Mouse (Mus musculus) testis, adult 2 months (tissue): ENCODE results near the gene Mindy4. TPM values are rescaled to one million over a fixed set of nuclear protein-coding genes. Genes with fewer than 3 reads are reported as not detected.

Experiments used
- H3K27ac ChIP-seq: fragments of 200-500 bp; 2 replicates; pipeline ENCODE4 v1.5.1; 2012; ENCODE audit warnings: low read depth, low read length; ENCODE audit not compliant: control insufficient read depth, insufficient read depth
- H3K27me3 ChIP-seq: fragments of 200-500 bp; 2 replicates; pipeline ENCODE4 v1.6.1; 2012; ENCODE audit warnings: mild to moderate bottlenecking, low read length, moderate library complexity; ENCODE audit not compliant: control insufficient read depth, insufficient read depth
- H3K36me3 ChIP-seq: fragments of 200-500 bp; 2 replicates; pipeline ENCODE4 v1.6.1; 2012; ENCODE audit warnings: mild to moderate bottlenecking, low read length; ENCODE audit not compliant: control insufficient read depth, insufficient read depth
- H3K4me1 ChIP-seq: fragments of 200-500 bp; 2 replicates; pipeline ENCODE4 v1.6.1; 2012; ENCODE audit warnings: low read length; ENCODE audit not compliant: control insufficient read depth, insufficient read depth
- H3K4me3 ChIP-seq: fragments of 200-500 bp; 2 replicates; pipeline ENCODE4 v1.5.1; 2012; ENCODE audit warnings: low read depth, mild to moderate bottlenecking, low read length, moderate library complexity, mixed read lengths; ENCODE audit not compliant: control insufficient read depth
- CTCF ChIP-seq: fragments of 200-500 bp; IDR thresholded peaks from 2 replicates; pipeline ENCODE4 v1.5.1; 2012; ENCODE audit warnings: low read depth, mild to moderate bottlenecking, inconsistent platforms, low read length, moderate library complexity; ENCODE audit not compliant: control insufficient read depth, insufficient read depth, insufficient replicate concordance
- POLR2A ChIP-seq: fragments of 200-500 bp; IDR thresholded peaks from 2 replicates; pipeline ENCODE4 v1.6.1; 2012; ENCODE audit warnings: low read depth, mild to moderate bottlenecking, inconsistent platforms, low read length, moderate library complexity; ENCODE audit not compliant: control insufficient read depth
- polyA plus RNA-seq: library from polyadenylated mRNA; depleted of rRNA; stranded (reverse); fragments of >200 nt; gene quantifications from 2 replicates; pipeline ENCODE4 v1.2.3, GENCODE M21; 2012

Mindy4 gene
- polyA plus RNA-seq, 1 experiment: 61.8 TPM

DNA sequence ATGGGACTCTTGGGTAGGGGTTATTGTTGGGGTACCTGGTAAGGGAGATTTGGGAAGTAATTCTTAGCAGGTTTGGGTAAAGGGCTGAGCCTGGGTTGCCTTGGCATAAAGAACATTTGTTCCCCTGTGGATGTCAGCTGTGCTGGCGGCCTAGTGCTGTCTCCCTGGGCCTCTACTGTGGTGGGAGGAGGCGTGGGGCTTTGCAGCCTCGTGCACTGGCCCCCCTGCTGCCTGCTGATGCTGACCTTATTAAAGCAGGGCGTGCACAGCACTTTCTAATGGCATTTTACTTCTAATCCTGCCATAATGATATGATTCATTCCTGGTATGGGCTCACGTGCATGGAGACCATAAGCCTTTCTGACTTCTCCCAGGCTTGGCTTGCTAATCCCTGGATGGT, 82.0 kb downstream of the Mindy4 start:
- Histone ChIP-seq H3K27ac (no peak overlapping the region), H3K4me1 (no peaks in the 10 kb centered on the region), H3K4me3 (no peak overlapping the region), H3K36me3 (no peaks in the 10 kb centered on the region; the same call in 1 of the 2 replicates), H3K27me3 (no peaks in the 10 kb centered on the region)
- no peak for TF ChIP-seq CTCF
- TF ChIP-seq POLR2A: no peak

DNA sequence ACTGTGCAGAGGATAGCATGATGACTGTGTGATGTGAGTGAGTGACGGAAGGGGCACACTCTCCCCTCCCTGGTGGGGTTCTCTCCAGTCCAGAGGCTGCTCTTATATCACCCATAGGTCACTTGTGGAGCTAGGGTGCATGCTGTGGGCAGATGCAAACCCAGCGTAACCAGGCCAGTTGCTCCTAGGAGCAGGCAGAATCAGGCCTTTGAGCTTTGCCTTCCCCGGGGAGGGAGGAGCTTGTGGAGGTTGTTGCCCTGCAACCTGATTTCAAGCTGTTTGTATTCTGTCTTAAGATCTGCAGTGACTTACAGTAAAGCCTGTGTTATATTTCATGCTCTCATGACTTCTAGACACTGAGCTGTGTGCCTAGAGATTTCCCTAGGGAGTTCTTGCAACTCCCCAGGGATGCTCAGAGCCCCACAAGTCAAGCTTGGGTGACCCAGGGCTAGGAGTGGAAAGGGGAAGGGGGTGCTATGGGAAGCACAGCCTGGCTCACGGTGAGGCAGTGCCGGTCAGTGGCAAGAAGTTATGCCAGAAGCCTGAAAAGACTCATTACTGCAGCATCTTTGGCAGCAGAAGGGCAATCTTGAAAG, 84.9 kb downstream of the Mindy4 start:
- H3K36me3 ChIP-seq: no peaks in the 10 kb centered on the region
- H3K27ac ChIP-seq: no peak overlapping the region
- no peaks in the 10 kb centered on the region for H3K4me1 ChIP-seq
- no peak overlapping the region for H3K4me3 ChIP-seq
- TF ChIP-seq CTCF: no peak
- H3K27me3 ChIP-seq: no peaks in the 10 kb centered on the region

DNA sequence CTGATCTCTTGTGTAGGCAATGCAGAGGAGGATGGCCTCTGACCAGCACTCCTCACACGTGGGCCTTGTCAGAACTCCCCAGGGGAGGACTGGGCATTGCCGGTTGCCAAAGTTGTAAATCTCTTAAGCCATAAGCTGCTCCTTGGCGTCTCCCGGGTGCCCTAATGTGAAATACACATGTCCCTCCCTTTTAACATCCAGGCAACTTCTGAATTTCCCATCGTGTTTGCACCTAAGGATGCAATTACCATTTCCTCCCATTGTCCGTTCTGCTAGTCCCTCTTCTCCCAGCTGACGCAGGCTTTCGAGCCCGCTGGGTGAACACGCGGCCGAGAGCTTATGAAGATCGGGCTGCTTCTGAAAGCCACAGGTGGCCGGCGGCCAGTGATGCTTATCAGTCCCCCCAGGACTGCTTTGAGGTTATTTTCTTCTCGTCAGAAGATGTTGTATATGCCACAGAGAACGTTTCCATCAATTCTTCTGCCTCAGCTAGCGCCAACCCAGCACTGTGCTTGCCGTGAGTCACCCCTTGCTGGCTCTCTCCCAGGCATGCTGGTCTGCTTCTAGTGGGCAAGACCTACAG, 91.5 kb downstream of the Mindy4 start:
- H3K36me3 ChIP-seq: no peaks in the 10 kb centered on the region; the same call in 1 of the 2 replicates
- no peak overlapping the region for H3K27ac ChIP-seq
- H3K4me3 ChIP-seq: no peak overlapping the region
- H3K27me3 ChIP-seq: no peaks in the 10 kb centered on the region
- TF ChIP-seq POLR2A: no peak
- no peak for TF ChIP-seq CTCF
- H3K4me1 ChIP-seq: no peaks in the 10 kb centered on the region

DNA sequence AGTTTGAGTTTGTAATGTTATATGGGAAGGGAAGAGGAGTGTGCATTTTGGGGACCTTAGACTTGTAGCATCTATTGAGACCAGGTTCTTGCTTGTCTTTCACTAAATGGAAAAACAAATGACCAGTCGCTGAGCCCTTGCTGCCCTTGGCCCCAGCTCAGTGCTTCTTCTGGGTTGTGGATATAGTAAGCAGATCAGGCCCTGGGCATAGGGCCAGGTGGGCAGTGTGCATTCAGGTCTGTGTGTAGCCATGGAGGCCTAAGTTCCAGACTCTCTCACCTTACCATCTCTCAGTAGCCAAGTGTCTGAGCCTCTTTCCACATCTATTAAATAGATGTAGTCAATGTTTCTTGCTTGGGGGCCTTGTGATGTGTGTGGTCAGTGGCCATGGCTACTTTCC, 92.1 kb downstream of the Mindy4 start:
- Histone ChIP-seq H3K4me3 (no peak overlapping the region), H3K27ac (no peak overlapping the region), H3K27me3 (no peaks in the 10 kb centered on the region), H3K36me3 (no peaks in the 10 kb centered on the region; the same call in 1 of the 2 replicates), H3K4me1 (no peaks in the 10 kb centered on the region)
- no peak for TF ChIP-seq CTCF
- no peak for TF ChIP-seq POLR2A

DNA sequence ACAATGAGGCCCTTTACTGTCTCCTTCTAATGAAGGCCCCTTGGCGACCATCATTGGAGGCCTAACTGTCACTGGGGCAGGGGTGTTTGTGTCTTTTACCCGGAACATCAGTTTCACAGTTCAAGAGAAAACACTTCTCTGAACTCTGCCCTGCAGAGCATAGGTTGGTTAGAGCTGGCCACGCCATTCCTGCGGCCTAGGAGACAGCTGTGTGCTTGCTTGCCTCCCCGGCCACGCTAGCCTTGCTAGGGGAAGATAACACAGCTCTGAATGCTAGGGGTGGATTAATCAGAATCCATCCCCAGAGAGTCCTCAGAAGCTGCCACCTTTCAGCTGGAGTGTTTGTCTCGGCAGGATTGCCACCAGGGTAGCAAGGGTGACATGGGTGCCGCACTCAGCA, 96.3 kb downstream of the Mindy4 start:
- no peak for TF ChIP-seq CTCF
- no peak for TF ChIP-seq POLR2A
- H3K4me3 ChIP-seq: no peak overlapping the region
- no peaks in the 10 kb centered on the region; the same call in 1 of the 2 replicates for H3K36me3 ChIP-seq

DNA sequence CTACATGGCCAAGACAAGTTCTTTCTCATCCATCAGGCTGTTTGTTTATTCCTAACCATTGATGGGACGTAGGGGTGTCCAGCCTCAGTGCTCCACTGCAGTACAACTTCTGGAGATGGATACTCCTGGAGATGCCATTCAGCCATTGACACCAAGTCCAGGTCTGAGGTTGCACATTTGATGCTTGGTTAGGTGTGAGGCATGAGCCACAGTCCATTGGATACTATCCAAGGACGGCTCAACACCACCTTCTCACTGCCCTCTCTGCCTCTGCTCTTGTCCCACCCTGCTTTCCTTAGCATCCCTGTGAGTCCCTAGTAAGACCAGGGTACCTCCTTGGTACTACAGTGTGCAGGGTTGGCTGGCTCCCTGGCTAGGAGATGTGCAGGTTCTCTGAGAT, 96.7 kb downstream of the Mindy4 start:
- no peaks in the 10 kb centered on the region; the same call in 1 of the 2 replicates for H3K36me3 ChIP-seq
- H3K27ac ChIP-seq: no peak overlapping the region
- H3K4me3 ChIP-seq: no peak overlapping the region
- no peak for TF ChIP-seq CTCF
- TF ChIP-seq POLR2A: no peak
- no peaks in the 10 kb centered on the region for H3K4me1 ChIP-seq
- no peaks in the 10 kb centered on the region for H3K27me3 ChIP-seq

More for the DNA sequence above, 96.3 kb downstream of the Mindy4 start:
- Histone ChIP-seq H3K27ac (no peak overlapping the region), H3K27me3 (no peaks in the 10 kb centered on the region), H3K4me1 (no peaks in the 10 kb centered on the region)

DNA sequence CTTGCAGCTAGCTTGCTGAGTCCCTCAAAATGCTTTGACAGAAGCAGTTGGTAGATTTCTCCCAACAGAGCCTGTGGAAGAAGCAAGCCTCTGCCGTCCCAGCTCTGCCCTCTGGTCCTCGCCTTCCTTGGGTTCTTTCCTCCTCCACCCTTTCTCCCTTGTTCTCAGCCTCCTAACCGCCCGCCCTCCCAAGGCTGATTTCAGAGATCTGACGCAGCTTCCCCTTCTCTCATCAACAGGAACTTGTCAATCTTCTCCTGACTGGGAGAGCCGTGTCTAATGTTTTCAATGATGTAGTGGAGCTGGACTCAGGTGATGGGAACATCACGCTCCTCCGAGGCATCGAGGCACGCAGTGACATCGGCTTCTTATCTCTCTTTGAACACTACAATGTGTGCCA, 97.5 kb downstream of the Mindy4 start:
- H3K4me1 ChIP-seq: no peaks in the 10 kb centered on the region
- no peaks in the 10 kb centered on the region for H3K27me3 ChIP-seq
- H3K4me3 ChIP-seq: no peak overlapping the region
- no peaks in the 10 kb centered on the region; the same call in 1 of the 2 replicates for H3K36me3 ChIP-seq
- TF ChIP-seq POLR2A: no peak
- TF ChIP-seq CTCF: no peak
- H3K27ac ChIP-seq: no peak overlapping the region
